Mouse (Mus musculus): Measurements from ENCODE around the gene Dnajc5.

The Dnajc5 gene

DNA sequence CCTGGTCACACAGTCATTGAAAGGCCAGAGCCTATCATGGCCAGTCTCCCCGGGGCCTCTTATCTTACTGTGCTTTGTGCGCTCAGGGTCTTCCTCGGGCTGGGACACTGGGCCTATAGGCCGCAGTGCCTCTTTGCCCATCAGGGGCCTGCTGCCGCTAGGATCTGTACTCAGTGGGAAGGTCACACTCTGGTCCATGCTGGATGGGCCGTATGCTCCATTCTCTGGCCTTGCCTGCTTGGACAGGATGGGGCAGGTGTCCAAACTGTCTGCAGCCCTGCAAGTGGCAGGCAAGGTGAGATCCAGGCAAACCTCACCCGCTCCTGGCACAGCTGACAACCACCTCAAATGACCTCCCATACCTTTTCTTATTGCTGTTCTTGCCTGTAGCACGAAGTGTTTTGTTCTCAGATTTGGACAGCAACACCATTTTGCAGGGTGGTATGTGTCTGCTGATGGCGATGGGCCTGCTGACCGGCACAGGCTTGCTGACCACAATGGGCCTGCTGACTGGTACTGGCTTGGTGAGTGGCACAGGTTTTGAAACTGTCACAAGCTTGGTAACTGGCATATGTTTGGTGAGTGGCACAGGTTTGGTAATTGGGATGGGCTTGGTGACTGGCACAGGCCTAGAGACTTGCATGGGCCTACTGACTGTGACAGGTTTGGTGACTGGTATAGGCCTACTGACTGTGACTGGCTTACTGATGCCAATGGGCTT, 68.9 kb downstream of the Dnajc5 start:
- DNase-seq (ENCODE audit: low read depth, low spot score) = no peak

GRCm38 (mm10) chr2:181589732-181590105, 69.4 kb downstream of the Dnajc5 start:
- DNase-seq (ENCODE audit: low read depth, low spot score) = no peak

DNA sequence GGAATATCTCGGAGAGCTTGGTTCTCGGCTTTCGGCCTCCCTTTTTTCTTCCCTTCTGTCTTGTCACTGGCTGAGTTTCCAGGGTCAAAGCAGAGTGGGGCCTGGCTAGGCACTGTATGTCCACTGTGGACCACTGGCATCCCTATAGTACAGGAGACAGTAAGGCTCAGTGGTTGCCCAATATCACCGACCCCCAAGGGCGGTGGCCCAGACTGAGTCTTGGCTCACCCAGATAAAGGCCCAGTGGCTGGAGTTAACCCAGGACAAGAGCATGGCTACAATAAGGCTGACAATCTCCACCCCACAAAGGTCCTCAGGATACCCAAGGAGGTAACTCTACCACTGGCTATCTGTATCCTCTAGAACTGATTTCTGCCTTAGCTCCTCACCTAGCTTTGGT, 70.2 kb downstream of the Dnajc5 start:
- DNase-seq (ENCODE audit: low read depth, low spot score) = no peak

- no peak for DNase-seq (ENCODE audit: low read depth, low spot score)
Measured at GRCm38 (mm10) chr2:181591528-181592085, 71.3 kb downstream of the Dnajc5 start, which contains the start of gene Prpf6. TSS of gene Prpf6 (plus strand) at chr2:181591868.

DNA sequence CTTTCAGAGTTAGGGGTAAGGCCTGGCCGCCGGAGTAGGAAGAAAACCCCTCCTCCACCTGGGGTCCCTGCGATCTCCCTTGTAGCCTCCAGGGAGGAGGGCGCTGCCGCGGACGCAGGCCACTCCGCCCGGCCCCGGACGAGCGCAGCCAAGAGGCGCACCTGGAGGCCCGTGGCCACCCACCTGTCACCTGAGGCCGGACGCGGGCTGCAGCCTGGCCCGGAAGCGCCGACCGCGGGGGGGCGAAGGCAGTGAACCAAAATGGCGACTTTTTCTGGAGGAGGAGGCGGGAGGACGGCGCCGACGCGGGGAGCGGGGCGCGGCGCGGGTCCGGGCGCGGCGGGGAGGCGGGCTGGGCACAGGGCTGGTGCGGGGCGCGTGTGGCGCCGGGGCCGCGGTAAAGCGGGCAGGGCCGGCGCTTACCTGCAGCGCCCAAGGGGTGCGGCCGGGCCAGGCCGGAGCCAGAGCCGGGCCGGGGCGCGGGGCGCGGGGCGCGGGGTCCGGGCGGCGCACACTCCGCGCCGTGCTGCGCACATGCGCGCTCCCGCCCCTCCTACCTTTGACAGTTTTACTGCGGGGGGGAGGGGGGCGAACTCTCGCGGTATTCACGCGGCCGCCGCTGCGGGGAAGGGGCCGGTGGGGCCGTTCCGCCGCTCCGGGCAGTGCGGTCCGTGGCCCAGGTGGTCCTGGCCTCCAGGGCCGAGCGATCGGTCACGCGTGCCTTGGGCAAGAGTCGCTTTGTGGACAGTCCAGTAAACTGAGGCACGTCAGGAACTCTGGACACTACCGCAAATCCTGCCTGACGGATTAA, 72.2 kb downstream of the Dnajc5 start, which contains the start of gene Zfp512b:
Zfp512b (minus strand) TSS at position 573 of the 811 bp plus-strand sequence.
- DNase-seq (ENCODE audit: low read depth, low spot score) = peak; percentile 79

DNA sequence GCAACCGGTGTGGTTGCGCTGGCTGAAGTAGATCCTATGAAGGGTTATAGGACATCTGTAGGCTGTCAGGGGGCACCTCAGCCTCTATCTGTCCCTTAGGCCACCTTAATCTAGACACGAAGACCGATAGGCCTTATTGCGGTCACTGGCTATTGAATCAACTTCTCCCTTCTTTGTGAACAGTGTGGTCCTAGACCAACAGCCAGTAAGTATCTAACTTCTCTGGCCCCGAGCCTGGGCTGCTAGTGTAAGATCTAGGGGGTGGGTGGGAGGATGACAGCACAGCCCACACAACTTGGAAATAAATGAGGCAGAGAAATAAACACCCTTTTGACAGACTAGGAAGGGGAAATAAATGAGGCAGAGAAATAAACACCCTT, 72.7 kb downstream of the Dnajc5 start:
- DNase-seq (ENCODE audit: low read depth, low spot score) = no peak

DNA sequence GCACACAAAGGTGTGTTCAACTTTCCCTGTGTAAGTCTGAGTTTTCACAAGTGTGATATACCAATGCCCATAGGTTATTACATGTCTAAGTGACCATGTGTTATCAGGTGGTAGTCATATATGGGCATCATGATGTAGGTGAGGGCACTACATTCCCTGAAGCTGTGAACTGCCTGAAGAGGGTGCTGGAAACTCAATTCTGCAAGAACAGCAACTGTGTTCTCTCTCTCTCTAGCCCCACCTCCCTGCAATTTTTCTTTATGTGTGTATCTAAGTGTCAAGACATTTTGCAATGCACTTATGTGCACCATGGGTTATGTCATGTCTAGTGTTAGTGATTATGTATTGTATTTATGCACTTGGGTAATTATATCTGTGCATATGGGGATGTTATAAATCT, 73.7 kb downstream of the Dnajc5 start:
- DNase-seq (ENCODE audit: low read depth, low spot score) = no peak

- DNase-seq (ENCODE audit: low read depth, low spot score) = peak; percentile 43
Measured at GRCm38 (mm10) chr2:181594946-181595696, 74.8 kb downstream of the Dnajc5 start.

DNA sequence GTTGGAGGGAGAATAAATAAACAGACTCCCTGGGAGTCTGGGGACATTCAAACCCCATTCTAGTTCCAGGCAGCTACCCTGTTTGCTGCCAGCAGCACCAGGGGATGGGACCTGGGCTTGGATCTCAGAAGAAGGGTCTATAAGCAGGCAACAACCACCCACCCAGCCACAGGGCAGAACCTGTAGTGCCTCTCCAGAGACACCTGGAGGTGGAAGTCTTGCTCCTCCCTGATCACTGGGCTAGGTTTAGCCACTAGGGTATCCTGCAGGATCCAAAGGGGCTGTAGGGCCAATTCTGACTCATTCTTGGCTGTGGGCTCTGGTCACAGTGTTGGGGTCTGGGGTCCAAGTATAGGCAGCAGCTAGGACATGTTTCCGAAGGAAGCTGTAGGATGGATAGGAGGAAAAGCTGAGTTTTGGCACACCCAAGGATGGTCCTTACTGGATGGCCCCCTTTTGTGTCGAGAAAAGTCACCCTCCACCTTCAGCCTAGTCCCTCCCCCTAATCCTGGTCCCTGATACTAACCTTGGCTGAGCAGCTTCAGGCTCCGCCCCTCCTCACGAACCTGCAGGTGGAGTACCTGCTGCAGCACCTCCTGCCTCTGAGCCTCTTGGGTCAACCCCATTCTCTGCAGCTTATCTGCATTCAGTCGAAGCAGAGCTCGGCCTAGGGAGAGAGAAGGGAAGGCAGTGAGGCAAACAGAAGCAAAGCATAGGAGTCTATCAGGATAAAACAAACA, 76.1 kb downstream of the Dnajc5 start:
- no peak for DNase-seq (ENCODE audit: low read depth, low spot score)

DNA sequence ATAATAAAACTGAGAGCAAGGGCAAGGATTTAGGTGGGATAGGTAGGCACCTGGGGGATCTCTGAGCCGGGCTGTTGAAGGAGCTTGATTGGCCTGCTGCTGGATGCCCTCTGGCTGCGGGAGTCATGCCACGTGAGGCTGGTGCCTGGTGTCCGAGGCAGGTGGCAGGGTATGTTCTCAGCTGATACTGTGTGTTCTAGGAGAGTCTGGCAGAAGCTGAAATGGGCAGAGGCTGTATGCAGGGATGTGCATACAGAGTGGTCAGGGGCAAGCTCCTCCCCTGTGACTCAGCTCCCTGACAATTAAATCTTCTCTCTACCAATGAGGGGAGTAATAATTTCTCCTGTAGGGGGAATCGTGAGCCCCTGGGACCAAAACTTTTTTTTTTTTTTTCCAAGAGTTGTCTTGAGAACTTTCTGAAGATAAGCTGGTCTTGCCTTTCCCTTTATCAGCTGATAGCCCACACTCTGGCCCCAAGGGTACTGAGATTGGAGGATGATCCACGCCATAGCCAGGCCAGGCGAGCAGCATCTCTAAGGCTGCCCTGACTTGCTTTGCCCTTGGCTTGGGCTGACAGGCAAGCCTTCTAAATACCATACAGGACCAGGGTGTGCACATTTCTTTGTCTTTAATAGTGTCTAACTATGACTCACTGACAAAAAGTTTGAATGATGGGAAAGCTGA, 77.2 kb downstream of the Dnajc5 start:
- DNase-seq (ENCODE audit: low read depth, low spot score) = no peak

DNA sequence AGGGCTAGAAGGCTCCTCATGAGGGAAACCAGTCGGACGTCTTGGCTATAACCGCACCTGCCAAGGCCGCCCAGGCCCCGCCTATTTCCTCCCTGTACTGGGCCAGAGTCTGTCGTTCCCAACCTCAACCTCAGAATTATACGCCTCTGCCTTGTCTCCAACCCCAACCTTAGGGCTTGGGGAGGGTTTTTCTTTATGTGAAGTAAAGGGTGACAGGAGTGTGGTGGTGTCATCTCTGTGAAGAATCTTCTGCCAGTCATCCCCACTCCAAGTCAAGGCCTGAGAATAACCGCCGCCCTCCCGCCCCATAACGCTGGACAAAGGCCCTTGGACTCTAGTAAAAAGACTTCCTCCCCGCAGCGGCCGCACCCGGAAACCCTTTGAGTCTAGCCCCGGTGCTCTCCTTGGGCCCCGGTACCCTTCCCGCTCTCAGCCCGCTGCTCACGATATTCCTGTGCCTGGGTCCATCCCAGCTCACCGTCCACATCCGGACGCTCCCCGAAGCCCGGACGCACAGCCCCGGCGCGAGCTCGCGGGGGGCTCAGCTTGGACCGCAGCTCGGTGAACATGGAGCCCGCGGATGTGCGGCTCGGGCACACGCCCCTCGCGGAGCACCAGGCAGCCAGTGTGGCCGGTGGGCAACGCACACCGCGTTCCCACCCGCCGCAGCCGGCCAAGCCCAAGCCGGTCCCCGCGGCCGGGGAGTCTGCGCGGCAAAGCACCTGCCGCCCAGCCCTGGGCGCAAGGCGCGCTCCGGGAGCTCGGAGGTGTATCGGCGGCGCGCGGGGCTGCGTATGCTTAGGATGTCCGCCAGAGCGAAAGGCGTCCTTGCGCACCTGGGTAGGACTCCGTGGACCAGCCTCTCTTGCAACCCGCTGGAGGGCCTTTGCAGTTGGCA, 78.4 kb downstream of the Dnajc5 start, which contains the start of gene Samd10:
Samd10 (minus strand) TSS at position 759 of the 898 bp plus-strand sequence.
- DNase-seq (ENCODE audit: low read depth, low spot score) = peak; percentile 56

- DNase-seq (ENCODE audit: low read depth, low spot score) = no peak
Measured at GRCm38 (mm10) chr2:181600226-181600758, 80.0 kb downstream of the Dnajc5 start.

GRCm38 (mm10) chr2:181600828-181601750, 80.8 kb downstream of the Dnajc5 start:
- peak; percentile 97 for DNase-seq (ENCODE audit: low read depth, low spot score)

- no peak for DNase-seq (ENCODE audit: low read depth, low spot score)
Measured at GRCm38 (mm10) chr2:181601751-181602145, 81.5 kb downstream of the Dnajc5 start.

DNA sequence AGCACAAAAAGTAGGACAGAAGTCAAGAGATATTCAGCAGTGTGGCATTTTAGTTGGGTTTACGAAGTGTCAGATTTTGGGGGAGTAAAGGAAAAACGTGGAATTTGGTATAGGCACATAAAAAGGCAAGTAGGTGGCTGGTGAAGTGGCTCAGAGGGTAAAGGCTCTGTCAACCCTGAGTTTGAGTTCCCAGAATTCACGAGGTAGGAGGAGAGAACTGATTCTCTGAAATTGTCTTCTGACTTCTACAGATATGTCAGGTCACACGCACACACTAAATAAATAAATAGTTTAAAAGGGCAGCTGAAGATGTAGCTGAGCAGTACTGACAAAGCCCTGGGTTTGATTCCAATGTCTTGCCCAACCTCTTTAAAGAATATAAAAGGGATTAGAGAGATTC, 82.1 kb downstream of the Dnajc5 start:
- DNase-seq (ENCODE audit: low read depth, low spot score) = no peak

Data from mesoderm, embryonic 11.5 days (tissue).